Mouse (Mus musculus) E14TG2a.4 (cell line): ENCODE measurements around the gene Dhx15.

ENCODE experiments used
- CTCF ChIP-seq: conservative IDR thresholded peaks from 2 replicates; pipeline ENCODE4 v1.5.1; 2014; ENCODE audit warnings: low read length
- POU5F1 ChIP-seq: IDR thresholded peaks from 2 replicates; pipeline ENCODE4 v1.6.1; 2014; ENCODE audit warnings: low read length, borderline replicate concordance

- TF ChIP-seq CTCF: no peak
- TF ChIP-seq POU5F1: no peak
Measured at GRCm38 (mm10) chr5:52191180-52191468, 810 bp upstream of the Dhx15 start.
